Mouse (Mus musculus) natural killer cell, adult 2 months (primary cell): ENCODE results near the gene Plcl1.

ENCODE experiments used
- DNase-seq, 2 experiments: peaks; one replicate each; pipeline ENCODE4 v3.0.0; 2022; ENCODE audit warnings: low spot score in 2 of 2

Plcl1 gene

DNA sequence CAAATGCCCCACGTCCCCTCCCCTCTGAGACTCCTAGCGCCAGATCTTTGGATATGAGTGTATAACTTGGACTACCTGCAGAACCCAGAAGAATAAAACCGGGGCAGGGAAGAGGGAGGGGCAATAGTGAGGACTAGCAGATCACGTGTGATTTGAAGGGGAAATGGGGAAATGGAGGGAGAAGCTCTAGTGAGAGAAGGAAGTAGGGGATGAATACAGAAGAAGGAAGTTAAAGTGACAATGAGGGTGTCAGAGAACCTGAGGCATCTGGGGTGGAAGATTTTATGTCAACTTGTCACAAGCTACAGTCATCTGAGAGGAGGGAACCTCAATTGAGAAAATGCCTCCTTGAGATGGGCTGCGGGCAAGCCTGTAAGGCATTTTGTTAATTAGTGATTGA, 119.4 kb downstream of the Plcl1 start:
- DNase-seq: no peak

DNA sequence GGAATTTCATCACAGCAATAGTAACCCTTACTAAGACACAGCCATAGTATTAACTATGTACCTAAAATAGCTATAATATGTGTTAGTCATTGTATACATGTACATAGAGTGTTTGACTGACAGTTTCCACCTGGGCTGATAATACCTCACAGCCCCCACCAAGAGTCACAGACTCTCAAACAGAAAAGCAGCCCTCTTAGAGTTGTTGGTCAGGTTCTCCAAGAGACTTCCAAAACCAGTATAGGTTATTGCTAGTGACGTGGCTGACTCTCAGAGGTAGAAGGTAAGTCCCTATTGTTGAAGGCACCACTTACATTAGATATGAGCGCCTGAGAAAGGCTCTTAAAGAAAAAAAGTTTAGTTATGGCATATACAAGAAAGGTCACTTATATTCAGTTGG, 120.0 kb downstream of the Plcl1 start:
- DNase-seq: no peak

DNA sequence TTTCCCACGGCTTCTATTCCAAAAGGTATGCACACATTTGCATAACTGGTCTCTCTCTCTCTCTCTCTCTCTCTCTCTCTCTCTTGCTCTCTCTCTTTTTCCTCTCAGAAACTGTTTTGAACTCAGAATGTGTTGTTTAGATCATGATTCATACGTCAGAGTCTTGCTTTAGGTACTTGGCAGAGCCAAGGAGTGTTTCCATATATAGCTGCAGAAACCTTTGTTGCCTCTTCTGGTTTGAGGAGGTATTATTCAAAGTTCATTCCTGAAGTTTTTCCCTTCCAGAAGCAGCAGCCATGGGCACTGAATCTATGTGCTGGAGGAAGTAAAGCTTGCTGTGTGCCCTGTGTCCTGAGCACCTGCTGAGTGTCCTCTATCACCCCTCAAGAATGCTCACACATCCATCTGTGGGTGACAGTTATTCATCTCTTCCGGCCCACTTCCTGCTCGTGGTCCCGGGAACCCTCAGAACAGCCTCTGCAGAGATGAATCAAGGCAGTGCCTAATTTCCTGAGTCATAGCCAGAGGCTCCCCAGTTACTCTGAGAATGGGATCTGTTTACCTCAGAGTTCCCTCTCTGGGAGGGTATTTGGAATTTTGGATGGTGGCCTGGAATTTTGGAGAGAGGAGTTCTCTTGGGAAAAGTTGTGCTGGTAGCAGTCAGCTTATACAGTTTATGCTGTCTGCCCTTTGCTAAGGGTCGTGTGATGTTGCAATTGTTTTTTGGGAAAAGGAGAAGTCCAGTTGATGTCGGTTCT, 123.0 kb downstream of the Plcl1 start:
- DNase-seq: no peak

DNA sequence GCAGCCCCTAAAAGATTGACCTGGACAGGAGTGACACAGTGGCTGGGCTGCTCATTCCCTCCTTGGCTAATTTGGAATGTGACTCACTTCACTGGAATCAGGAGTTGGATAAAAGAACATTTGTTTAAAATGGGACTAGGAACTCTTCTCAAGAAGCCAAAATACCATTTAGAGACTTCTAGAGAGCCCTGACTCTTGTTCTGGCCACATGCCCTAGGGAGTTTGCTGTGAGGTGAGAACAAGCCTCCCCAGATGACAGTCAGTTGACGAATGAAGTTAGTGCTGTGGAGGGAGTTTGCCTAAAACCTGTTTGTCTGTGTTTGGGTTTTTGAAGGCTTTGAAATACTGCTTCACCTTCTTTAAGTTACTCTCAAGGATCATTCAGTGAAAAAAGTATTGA, 128.1 kb downstream of the Plcl1 start:
- DNase-seq: no peak

DNA sequence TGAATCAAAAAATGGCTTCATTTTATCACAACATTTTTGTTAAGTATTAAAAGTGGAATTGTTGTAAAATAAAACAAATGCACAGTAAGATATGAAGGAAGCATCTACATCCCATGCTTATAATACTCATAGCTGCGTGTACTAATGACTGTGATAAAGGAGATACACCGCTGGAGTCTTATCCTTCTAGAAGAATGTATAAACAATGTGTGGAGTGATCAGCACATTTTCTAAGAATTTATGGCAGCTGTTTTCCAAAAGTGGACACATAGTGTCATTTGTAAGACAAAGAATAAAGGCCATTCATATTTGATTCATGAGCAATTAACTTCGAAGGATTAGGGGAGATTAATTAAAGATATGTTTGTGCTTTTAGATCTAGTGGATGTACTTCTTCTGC, 148.7 kb downstream of the Plcl1 start:
- no peak for DNase-seq

DNA sequence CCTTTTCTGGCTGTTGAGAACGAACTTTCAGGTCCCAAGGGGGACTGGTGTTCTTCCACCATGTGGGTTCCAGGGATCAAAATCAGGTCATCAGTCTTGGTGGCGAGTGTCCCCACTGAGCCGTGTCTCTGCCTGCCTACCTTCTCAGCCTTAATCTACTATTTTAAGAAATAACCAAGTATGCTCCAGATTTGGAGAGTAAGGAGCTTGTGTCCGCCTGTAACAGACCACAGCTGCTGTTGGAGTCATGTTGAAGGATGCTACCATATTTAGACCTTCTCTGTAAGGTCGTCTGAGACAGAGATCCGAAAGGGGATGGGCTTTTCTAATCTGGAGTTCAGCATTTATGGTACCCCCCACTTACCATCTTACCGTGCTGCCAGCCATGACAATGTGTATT, 152.2 kb downstream of the Plcl1 start:
- DNase-seq: no peak

DNA sequence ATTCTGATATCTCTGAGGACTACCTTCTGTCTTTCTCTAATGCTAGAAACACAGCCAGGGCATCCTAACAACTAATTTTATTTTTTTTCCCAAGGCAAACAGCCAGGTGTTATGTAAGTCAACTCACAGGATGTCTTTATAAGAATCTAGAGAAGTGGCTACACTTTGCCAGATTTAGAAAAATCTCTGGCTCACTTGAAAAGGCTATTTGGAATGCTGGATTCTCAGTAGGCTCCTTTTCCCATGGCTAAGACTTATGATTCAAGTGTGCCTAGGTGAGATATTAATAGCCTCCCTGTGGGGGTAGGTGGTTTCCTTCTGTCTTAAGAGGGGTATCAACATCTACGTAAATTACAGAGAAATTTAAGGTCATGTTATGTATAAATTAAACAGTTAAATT, 152.7 kb downstream of the Plcl1 start:
- DNase-seq: no peak

DNA sequence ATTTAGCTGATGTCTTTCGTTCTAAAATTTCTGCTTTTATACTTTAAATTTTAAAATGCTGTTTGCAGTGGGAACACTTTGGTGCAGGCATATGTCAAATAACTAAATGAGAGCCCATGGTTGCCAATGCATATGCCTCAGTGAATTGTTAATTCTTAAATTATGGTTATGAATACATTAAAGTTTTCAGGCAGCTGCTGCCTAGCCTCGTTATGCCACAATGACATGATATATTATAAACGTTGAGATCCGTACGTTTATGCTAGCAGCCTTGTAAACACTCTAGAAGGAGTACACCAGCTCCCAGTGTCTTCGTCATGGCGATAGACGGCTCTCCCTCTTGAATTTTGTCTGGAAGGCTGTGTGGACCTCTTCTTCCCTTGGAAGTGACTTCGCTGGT, 154.3 kb downstream of the Plcl1 start:
- no peak for DNase-seq

DNA sequence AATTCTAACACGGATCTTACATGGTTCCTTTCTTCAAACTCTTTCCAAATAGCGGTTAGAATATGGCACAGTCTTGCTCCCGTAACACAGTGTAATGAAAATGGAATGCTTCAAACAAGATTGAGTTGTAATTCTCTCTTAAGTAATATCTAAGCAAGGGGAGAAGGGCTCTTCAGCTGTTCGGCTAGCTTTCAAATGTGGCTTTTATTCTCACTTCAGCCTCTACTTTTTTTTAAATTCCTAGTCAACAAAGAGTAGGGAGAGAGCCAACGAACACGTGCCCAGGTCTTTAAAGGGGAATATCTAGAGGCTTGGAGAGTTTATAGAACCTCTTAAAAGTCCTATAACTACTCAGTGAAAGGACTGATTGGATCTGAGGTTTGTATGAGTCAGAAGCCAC, 160.2 kb downstream of the Plcl1 start:
- DNase-seq: no peak

DNA sequence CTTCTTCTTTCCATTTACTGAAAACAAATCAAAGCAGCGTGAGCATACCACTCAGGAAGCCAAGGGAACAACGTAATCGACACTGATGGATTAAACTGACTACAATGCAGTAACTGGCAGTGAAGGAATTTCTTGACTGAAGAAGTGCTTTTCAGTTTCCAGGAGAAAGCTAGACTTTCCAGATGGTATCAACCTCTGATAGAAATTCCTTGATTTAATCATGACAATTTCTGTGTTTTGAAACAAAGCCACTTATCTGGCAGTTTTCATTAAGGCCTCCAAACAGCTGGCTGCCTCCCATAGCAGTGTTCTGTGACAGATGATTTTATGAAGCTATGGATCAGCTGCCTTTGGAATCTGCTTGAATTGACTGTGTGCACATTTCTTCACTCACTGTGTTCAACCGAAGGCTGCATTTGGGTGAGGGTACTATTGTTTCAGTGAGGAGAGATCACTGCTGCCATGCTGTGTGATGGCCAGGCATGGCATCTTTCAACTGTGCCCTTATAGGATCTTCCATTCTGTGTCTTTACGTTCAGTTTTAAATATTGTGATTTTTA, 162.2 kb downstream of the Plcl1 start:
- no peak for DNase-seq

DNA sequence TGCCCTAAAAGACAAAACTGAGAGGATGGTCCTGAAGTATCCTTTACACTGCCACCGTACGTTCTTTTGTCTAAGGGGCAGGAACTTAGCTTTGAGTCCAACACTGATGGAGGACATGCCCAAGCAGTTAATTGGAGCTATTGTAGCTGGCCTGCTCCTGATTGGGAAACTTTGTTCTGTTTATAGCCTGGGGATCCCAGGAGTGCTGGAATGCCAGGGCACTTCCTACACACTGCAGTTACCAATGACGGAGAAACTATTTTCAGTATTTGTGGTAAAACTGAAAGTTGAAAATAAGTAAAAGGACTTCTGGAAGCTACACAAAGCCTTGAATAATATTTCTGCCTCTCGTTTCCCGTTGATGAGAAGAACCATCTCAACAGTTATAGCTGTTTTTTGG, 164.5 kb downstream of the Plcl1 start:
- DNase-seq: no peak

DNA sequence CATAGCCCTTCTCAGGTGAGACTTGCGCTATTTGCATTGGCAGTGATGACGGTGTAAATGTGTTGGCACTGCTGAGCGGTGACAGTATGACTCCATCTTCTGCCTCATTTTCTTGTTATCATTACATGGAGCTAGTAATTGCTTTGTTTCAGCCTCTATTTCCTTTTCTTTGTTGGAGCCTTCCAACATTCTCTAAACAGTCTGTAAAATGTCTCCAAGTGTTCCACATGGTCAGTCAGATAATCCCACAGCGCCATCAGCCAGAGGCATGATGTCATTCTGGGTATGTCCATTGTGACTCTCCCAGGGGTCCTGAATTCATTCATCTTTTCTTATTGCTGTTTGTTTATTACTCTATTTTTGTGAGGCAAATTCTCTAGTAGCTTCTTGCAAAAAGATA, 165.7 kb downstream of the Plcl1 start:
- DNase-seq: no peak

DNA sequence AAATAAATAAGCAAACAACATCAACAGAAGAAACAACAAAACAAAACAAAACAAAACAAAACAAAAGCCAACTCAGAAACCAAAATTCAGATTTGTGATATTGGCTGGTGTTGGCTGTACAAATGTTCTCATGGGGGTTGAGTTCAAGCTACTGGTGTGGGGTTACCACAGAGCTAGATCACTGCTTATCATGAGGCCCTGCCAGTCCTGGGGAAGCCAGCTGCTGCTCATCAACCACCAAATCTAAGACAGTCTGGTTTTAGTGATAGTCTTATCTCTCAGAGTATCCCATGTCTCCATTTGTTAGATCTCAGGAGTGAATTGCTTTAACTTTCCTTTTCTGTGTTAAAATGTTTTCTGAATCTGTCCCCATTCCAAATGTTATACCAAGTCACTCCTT, 166.5 kb downstream of the Plcl1 start:
- no peak for DNase-seq

DNA sequence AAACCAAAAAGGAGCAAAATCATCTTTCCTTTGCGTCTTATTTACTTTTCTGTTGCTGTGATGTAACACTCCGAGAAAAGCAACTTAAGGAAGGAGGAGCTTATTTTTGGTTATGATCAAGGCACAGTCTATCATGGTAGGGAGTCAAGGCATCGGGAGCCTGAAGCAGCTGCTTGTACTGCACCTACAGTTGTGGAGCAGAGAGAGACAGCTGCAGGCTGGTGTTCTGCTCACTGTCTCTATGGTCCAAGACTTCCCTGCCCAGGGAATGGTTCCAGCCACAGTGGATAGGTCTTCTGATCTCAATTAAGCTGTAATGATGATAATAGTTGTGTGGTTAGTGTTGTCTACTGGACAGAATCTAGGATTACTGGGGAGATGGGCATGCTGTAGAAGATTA, 166.9 kb downstream of the Plcl1 start:
- no peak for DNase-seq

DNA sequence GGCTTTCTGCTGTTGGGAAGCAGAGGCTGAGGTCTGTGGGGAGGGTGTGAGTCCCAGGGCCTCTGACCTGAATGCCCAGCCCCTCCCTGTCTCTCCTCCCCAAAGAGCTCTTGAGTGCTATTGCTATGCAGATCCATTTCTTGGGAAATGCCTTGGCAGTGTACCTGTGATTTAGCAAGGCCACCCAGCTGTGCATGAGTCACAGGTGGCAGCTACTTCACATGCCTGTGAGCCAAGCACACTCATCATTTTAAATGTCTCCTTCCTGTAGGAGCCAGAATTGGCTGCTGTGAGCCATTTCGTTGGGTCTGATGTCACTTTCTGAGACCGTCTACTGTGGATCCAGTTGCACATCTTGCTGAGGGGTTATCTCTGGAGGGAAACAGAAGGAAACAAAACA, 170.2 kb downstream of the Plcl1 start:
- DNase-seq: no peak

DNA sequence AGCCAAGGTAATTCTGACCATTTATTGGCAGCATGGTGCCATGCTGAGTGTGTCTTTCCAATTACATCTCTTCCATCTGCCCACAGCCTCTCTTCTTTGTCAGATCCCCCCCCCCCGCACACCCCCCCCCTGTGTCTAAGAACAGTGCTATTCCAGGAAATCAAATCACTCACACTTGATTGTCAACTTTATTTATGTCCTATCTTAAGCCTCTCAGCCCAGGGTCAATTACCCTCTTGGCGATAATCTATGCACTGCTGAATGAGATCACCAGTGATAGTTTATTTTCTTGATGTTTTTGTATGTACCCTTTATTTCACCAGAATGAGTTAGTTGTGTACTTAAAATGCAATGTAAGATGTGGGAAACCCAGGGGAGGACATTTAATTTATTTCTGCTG, 176.0 kb downstream of the Plcl1 start:
- DNase-seq: no peak

DNA sequence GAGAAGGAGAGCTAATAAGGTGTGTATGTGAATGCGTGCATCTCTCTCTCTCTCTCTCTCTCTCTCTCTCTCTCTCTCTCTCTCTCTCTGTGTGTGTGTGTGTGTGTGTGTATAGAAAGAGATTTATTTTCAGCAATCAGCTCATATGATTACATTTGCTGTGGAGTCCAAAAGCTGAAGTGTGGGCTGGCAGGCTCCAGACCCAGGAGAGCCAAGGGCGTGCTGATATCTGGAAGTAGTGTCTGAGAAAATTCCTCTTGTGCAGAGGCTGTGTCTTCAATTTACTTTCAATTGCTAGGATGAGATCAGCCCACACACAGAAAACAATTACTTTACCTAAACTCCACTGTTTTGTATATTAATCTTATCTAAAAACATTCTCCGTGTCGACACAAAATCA, 179.7 kb downstream of the Plcl1 start:
- DNase-seq: no peak

DNA sequence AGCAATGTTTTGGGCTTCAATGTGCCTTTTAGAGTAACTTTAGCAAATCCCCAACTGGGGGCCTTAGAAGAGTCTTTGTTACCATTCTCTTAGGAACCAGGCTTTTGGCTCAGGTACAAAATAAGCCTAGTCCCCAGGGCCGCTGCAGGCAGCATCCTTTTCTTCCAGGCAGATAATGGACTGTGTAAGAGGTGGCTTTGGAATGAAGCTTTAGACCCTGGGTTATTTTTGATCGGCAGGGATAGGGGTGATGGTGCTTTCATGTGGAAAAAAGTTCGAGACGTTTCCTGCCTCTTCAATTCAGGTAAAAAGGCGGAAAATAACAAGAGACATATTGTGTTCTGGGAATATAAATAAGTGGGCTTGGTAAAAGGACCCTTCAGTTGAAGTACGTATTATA, 182.4 kb downstream of the Plcl1 start:
- no peak for DNase-seq

DNA sequence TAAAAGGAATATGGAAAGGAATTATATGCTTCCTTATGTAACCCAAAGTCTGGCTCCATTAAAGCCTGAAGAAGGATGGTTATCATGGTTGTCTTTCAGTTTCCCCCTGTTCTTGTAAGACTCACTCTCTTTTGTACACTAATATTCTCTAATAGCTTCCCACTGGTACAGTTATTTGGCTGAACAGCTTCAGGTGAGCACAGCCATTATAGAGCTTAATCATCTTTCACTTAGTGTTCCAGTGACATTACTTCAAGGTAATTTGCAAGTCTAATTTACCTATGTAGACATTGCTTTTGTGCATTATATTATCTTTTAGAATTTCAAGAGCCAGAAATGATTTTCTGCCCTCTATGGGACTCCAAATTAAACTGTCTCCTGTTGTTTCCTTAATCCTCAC, 184.3 kb downstream of the Plcl1 start:
- no peak for DNase-seq

DNA sequence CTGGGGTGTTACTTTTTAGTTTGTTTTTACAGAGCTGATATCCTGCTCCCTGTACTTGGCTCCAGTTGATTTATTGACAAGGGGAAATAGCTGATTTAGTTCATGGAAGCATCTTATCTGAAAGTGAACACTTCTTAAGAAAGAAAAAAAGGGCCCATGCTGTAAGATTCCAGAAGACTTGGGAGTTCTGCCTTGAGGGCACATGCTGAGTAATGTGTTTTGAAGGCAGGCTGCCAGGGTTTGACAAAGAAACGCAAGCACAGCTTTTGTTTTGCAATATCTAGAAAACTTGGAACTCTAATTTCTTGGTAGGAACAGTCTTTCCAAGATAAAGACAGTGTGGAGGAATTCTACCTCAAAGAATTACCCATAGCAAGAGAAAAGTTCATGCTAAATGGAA, 194.8 kb downstream of the Plcl1 start:
- no peak for DNase-seq

DNA sequence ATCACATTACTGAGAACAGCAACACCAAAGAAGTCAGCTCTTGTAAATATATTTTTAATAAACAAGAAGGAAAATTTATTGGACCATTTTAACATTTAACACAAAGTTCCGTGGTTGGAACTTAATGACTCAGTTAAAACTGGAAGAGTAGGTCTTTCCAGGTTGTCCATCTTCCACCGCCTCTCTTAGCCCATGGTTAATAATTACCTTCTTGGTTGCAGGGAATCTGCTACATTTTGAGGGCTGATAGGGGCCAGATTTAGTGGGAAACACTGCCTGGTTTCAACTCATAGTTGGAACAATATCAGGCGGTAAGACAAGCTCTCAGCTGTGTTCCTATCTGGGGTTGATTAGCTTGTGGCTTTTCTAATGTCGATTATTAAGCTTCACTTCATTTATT, 198.9 kb downstream of the Plcl1 start:
- DNase-seq: no peak

DNA sequence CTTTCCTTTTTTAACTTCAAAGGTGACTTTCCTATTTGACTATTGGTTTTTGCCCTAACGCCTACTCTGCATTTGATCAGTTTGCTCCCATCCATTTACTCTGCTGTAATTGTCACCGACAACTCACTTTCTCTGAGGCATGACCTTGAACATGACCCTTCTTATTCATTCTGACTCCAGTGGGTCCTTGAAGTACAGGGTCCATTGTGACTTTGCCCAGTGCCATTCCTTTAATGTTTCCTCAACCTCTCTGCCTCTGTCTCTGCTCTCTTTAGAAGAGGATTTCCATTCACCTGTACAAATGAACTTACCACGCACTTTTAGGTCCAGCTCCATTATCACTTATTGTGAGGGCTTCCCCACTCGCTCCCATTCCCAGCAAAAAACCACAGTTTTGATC, 199.7 kb downstream of the Plcl1 start:
- DNase-seq: no peak

DNA sequence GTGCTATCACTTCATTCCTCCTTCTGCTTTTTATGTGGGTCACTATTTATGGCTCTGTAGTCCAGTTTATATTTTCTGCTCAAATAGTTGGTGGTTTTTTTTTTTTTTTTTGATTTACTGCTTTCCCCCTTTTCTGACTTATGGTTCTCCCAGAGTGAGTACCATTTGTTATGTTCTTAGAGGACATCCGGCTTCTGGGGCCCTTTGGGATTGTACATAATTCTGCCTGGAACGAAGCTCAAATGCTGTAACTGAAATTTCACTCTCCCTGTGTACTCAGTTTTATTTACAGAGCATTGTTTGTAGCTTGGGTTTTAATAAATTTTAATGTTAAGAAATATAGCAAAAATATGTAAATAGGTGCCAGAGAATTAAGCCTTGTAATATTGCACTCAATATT, 200.2 kb downstream of the Plcl1 start:
- no peak for DNase-seq

DNA sequence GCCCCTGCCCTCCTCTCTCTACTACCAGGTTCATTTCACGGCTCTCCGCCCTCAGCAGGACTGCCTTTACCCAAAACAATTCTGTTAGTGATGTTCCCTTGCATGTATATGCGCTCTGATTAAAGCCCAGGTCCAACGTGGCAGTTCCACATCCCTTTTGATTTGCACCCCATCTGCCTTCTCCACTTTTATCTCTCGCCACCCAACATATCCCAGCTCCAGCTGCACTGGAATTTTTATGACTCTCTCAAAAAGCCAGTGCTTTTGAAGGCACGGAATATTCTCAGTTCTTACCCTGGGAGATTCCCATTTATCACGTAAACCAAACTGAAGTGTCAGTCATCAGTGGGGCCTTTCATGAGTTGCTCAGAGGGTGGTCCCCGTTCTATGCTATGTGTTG, 200.7 kb downstream of the Plcl1 start:
- no peak for DNase-seq
